Mouse (Mus musculus) neural tube, embryonic 15.5 days (tissue): Measurements from ENCODE around the gene Xxylt1. TPM values are rescaled to one million over a fixed set of nuclear protein-coding genes. Genes with fewer than 3 reads are reported as not detected.

Experiments used
- ATAC-seq: fragments of 200-750 bp; cut with Nextera tagmentation; 2 replicates; pipeline ENCODE4 v1.8.0; 2017; ENCODE audit warnings: mild to moderate bottlenecking, moderate TSS enrichment, moderate library complexity; ENCODE audit not compliant: low FRiP score
- H3K27ac ChIP-seq: fragments of 300-500 bp; sonication (generic); replicated peaks from 2 replicates; pipeline ENCODE4 v1.5.1; 2015; ENCODE audit warnings: mild to moderate bottlenecking, inconsistent platforms
- H3K27me3 ChIP-seq: fragments of 300-500 bp; sonication (generic); replicated peaks from 2 replicates; pipeline ENCODE4 v1.6.1; 2015; ENCODE audit warnings: inconsistent platforms
- H3K36me3 ChIP-seq: fragments of 300-500 bp; sonication (generic); 2 replicates; pipeline ENCODE4 v1.6.1; 2015; ENCODE audit warnings: inconsistent platforms
- H3K4me1 ChIP-seq: fragments of 300-500 bp; sonication (generic); 2 replicates; pipeline ENCODE4 v1.6.1; 2015; ENCODE audit warnings: inconsistent platforms
- H3K4me2 ChIP-seq: fragments of 300-500 bp; sonication (generic); 2 replicates; pipeline ENCODE4 v1.6.1; 2015; ENCODE audit warnings: inconsistent platforms, mild to moderate bottlenecking, moderate library complexity
- H3K4me3 ChIP-seq: fragments of 300-500 bp; sonication (generic); replicated peaks from 2 replicates; pipeline ENCODE4 v1.5.1; 2015; ENCODE audit warnings: mild to moderate bottlenecking, inconsistent platforms
- H3K9ac ChIP-seq: fragments of 300-500 bp; sonication (generic); replicated peaks from 2 replicates; pipeline ENCODE4 v1.6.1; 2015; ENCODE audit warnings: mild to moderate bottlenecking, inconsistent platforms
- H3K9me3 ChIP-seq: fragments of 300-500 bp; sonication (generic); replicated peaks from 2 replicates; pipeline ENCODE4 v1.6.1; 2016; ENCODE audit warnings: inconsistent platforms
- WGBS: fragments of 180-500 bp; shearing (Covaris S2); methylation state at CpG from one replicate; pipeline ENCODE4 v1.1.7; 2015; ENCODE audit warnings: mixed read lengths; 5-methylcytosine and 5-hydroxymethylcytosine counted together
- polyA plus RNA-seq: library from polyadenylated mRNA; unstranded; fragments of >200 nt; fragmentation: Nextera tagmentation; extraction: Ambion mirVana; gene quantifications from 2 replicates; pipeline ENCODE4 v1.2.1, GENCODE M21; 2015

Gene Xxylt1
- polyA plus RNA-seq, 1 experiment from 2014 or later, result 16.3 TPM

DNA sequence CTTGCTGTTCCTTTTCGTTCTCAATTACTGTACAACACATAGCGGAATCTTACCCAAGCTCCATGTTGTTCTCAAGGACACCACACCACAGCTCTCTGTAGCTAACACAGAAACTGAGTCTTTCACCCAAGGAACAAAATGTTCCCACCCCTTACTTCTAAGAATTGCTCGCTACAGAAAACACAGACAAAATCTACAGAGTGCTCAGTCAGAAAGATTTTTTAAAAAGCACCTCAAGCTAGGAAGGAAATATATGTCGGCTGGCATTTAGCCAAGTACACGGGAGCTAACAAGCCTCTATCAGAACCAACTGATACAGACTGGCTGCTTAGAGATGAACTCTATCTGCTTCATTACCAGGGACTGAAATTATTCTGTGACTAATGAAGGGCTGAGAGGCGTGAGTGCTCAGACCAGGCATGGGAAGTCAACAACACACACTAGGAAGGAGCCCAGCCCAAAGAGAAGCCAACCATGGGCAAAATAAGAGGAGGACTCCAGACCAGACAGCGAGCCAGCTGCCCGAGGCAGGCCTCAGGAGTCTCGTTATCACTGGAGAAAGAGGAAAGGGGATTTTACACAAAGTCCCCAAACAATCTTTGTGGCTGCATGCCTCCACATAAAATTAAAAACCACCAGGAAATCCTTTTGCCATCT lies 41.3 kb downstream of the Xxylt1 start:
- Histone ChIP-seq H3K36me3 (no peaks in the 10 kb centered on the region), H3K4me1 (peaks cover 13% of the 10 kb centered on the region), H3K27me3 (no peaks in the 10 kb centered on the region), H3K9ac (no peak overlapping the region), H3K4me3 (no peak overlapping the region), H3K4me2 (no peak overlapping the region), H3K9me3 (no peaks in the 10 kb centered on the region), H3K27ac (peak overlapping the region; percentile 51)
- whole genome bisulfite sequencing, result 58% methylated on average over 9 of the region's 9 CpGs
- no peak; the same call in 1 of the 2 replicates for ATAC-seq

DNA sequence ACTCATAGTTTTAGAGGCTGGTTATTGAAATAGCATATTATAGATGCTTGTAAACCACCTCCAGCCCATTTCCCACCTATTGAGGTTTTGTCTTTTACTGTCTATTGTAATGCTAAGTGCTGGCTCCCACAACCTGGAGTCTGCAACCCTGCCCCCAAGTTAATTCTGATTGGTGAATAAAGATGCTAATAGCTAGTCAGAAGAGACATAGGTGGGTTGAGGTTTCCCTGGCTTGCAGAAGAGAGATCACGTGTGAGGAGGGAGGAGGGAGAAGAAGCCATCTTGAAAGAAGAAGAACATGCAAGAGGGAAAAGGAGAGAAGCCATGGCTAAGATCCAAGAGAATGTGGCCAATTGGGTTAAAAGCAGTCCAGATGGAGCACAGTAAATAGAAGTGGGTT lies 43.8 kb downstream of the Xxylt1 start:
- no peak overlapping the region for H3K4me2 ChIP-seq
- H3K27ac ChIP-seq, result no peak overlapping the region
- H3K4me3 ChIP-seq, result no peak overlapping the region
- H3K36me3 ChIP-seq, result no peaks in the 10 kb centered on the region
- H3K27me3 ChIP-seq, result no peaks in the 10 kb centered on the region
- WGBS, result 67% methylated on average over 1 of the region's 1 CpGs
- H3K4me1 ChIP-seq, result peaks cover 17% of the 10 kb centered on the region
- no peak for ATAC-seq
- no peak overlapping the region for H3K9ac ChIP-seq
- no peaks in the 10 kb centered on the region for H3K9me3 ChIP-seq

DNA sequence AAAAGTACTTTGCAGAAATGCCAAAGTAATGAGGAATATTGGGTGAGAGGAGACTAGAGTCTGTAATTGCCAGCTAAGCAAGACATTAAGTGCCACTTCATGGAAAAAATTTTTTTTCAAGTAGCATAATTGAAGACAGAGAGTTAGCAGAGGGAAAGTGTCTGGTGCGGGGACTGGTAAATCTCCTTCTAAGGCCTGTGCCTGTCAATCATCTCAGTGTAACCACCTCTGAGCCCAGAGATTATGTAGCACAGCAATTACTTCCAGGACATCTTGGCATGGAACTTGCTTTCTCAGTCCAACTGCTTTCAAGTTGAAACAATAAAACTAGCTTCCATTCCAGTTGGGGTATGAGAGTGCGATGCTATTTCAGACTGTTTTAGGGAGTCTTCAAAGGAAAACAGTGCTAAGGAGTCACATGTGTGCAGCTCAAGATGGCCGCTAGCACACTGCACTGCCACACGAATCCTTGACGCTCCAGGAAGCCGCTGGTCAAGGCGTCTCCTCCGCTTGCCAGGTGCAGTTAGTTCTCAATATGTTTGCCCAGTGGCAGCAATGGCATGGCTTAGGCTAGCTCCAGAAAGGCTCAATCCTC lies 45.5 kb downstream of the Xxylt1 start:
- Histone ChIP-seq H3K27ac (no peak overlapping the region), H3K9ac (no peak overlapping the region), H3K4me2 (no peak overlapping the region), H3K36me3 (no peaks in the 10 kb centered on the region), H3K4me1 (peaks cover 15% of the 10 kb centered on the region), H3K4me3 (no peak overlapping the region), H3K27me3 (no peaks in the 10 kb centered on the region), H3K9me3 (no peaks in the 10 kb centered on the region)
- 91% methylated on average over 8 of the region's 8 CpGs for WGBS
- ATAC-seq, result no peak

DNA sequence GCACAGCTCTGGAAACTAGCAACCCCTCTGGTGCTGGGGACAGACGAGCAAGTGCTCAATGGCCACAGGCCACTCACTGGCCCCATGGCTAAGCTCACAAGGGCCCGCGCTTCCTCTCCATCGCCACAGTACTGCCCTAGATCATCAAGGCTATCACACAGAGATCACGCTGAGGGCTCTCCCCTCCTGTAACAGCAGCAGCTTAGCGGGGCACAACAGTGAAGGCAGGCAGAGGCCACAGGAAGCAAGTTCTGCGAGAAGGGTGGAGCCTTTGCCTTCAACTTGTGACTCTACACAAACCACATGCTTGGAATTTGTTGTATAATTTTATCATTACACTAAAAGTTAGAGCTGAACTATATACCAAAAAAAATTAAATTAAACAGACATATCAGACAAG lies 46.0 kb downstream of the Xxylt1 start:
- no peak for ATAC-seq
- no peaks in the 10 kb centered on the region for H3K36me3 ChIP-seq
- H3K4me3 ChIP-seq, result no peak overlapping the region
- no peak overlapping the region for H3K9ac ChIP-seq
- no peaks in the 10 kb centered on the region for H3K27me3 ChIP-seq
- 75% methylated on average over 7 of the region's 7 CpGs for WGBS
- H3K27ac ChIP-seq, result no peak overlapping the region
- H3K9me3 ChIP-seq, result no peaks in the 10 kb centered on the region
- H3K4me1 ChIP-seq, result peaks cover 10% of the 10 kb centered on the region
- no peak overlapping the region for H3K4me2 ChIP-seq

DNA sequence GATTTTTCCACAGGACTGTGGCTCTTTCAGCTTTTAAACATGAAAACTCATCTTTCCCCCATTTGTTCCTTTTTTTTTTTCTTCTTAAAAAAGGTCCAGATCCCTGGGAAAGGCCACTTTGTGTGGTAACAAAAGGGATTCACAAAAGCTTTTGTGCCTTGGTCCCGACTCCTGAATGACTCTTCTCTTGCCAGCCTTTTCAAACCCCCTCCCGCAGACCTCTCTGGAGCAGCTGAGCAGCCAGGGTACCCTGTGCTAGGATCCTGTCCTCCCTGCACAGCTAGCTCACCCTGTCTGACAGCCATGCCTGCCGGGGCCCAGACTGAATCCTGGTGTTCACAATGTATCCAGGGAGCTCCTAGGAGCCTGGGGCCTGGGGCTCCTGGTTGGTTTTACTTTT lies 47.2 kb downstream of the Xxylt1 start:
- Histone ChIP-seq H3K9ac (no peak overlapping the region), H3K36me3 (no peaks in the 10 kb centered on the region), H3K27ac (0 out of 2 replicates have a peak overlapping the region, but pooled peaks have one; percentile 13), H3K4me1 (peaks cover 3% of the 10 kb centered on the region; the same call in 1 of the 2 replicates), H3K9me3 (no peaks in the 10 kb centered on the region), H3K4me3 (no peak overlapping the region), H3K4me2 (no peak overlapping the region), H3K27me3 (no peaks in the 10 kb centered on the region)
- no peak for ATAC-seq
- 22% methylated on average over 3 of the region's 3 CpGs for WGBS

DNA sequence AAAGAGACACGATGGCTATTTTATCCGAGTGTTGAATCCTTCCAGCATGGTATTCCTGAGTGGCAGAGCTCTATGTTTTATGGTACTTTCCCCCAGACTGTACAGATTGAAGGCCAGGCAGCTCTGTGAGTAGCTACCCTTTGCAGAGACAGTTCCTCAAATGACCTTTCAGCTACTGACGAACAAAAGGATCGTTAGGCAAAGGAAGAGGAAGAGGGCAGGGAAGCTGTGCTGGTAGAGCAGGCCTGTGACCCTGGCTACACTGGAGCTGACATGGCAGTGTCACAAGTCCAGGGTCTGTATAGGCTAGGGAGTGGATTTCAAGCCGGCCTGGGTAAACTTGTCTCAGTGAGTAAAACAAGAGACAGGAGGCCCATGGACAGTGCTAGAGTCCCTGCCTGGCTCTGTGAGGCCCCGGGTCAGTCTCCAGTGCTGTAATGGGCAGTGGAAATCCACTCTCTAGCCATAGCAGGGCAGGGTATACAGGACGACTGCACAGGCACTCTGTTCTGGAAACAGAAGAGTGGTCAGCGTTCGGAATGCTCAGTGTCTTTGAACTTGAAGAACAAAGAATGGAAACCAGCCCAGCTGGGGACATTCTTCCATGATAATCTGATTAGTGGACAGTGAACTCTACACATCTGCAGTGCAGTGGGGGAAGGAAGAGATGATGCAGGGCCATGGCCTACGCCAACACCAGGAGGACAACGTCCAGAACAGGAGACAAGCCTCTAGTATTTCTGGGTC lies 51.3 kb downstream of the Xxylt1 start:
- Histone ChIP-seq H3K4me1 (peaks cover 3% of the 10 kb centered on the region; the same call in 1 of the 2 replicates), H3K36me3 (no peaks in the 10 kb centered on the region), H3K4me3 (no peak overlapping the region), H3K4me2 (no peak overlapping the region), H3K9me3 (no peaks in the 10 kb centered on the region), H3K27ac (no peak overlapping the region), H3K27me3 (no peaks in the 10 kb centered on the region), H3K9ac (no peak overlapping the region)
- ATAC-seq, result no peak
- 74% methylated on average over 11 of the region's 11 CpGs for WGBS

DNA sequence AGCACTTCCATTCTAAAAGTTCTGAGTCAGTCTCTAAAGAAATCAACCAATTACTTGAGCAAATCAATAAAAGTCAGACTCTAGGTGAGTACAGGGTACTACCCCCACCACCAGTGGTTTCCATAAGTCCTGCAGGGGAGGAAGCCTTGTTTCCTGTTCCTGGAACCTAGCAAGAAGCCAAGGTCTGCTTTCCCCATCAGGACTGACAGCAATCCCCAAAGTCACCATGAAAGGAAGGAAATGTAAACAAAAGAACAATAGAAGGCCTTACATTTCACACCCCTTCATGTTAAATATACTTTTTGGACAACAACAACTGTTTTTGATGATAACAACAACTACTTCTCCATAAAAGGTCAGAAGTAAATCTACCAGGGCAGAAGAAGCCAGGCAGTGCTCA lies 53.6 kb downstream of the Xxylt1 start:
- Histone ChIP-seq H3K27me3 (no peaks in the 10 kb centered on the region), H3K27ac (no peak overlapping the region), H3K4me3 (no peak overlapping the region), H3K9ac (no peak overlapping the region), H3K9me3 (no peaks in the 10 kb centered on the region), H3K4me2 (no peak overlapping the region), H3K36me3 (no peaks in the 10 kb centered on the region), H3K4me1 (no peaks in the 10 kb centered on the region)
- ATAC-seq, result no peak

DNA sequence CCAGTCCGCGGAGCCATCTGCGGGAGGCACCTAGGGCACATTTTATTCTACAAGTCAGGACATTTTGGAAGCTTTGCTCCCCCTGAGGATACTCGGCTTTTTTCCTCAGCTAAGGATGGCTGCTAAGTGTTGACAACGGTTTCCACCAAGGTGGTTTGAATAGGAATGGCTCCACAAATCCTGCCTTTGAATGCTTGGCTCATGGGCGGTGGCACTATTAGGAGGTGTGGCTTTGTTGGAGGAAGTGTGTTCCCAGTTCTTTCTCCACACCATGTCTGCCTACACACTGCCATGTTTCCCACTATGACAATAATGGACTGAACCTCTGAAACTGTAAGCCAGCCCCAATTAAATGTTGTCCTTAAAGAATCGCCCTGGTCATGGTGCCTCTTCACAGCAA lies 55.7 kb downstream of the Xxylt1 start:
- H3K36me3 ChIP-seq, result no peaks in the 10 kb centered on the region
- H3K9ac ChIP-seq, result no peak overlapping the region
- ATAC-seq, result no peak
- no peak overlapping the region for H3K4me3 ChIP-seq
- peaks cover 9% of the 10 kb centered on the region; the same call in 1 of the 2 replicates for H3K4me1 ChIP-seq
- H3K27me3 ChIP-seq, result no peaks in the 10 kb centered on the region
- H3K4me2 ChIP-seq, result no peak overlapping the region
- no peaks in the 10 kb centered on the region for H3K9me3 ChIP-seq
- 91% methylated on average over 7 of the region's 7 CpGs for WGBS
- H3K27ac ChIP-seq, result no peak overlapping the region

DNA sequence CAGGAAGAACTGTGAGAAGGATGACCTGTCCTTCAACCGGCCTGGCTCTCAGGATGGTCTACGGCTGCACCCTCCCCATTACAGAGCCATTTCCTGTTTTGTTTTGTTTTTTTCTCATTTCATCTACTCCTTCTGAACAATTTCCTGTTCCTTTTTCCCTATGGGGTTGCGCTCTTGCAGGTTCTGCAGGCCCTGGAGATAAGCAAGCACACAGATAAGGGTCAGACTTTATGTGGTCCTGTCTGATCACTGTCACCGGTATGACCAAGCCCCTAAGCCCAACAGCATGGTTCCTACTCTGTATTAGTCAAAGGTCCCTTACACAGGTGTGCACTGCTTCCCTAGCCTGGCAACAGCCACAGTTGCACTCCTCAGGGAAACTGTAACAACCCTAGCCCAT lies 56.2 kb downstream of the Xxylt1 start:
- no peak for ATAC-seq
- H3K27ac ChIP-seq, result no peak overlapping the region
- H3K4me1 ChIP-seq, result peaks cover 9% of the 10 kb centered on the region; the same call in 1 of the 2 replicates
- no peaks in the 10 kb centered on the region for H3K9me3 ChIP-seq
- WGBS, result 92% methylated on average over 4 of the region's 4 CpGs
- no peaks in the 10 kb centered on the region for H3K36me3 ChIP-seq
- H3K9ac ChIP-seq, result no peak overlapping the region
- H3K4me2 ChIP-seq, result no peak overlapping the region
- H3K27me3 ChIP-seq, result no peaks in the 10 kb centered on the region
- H3K4me3 ChIP-seq, result no peak overlapping the region

DNA sequence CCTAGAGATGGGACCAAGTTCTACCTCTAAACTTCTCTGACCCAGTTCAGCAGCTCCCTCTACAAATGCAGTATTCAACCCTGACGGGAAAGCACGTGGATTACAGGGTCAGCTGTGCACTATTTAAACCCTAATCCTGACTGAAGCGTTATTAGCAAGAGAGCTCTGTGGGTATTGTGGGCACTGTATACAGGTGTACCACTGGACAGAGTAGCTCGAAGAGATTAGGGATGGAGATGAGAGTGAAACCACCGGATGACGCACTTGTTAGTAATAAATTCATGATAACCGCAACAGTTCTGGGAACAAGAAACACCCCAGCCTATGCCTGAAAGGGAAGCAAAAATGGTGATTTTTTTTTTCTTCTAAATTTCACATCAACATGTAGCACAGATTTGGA lies 57.0 kb downstream of the Xxylt1 start:
- H3K4me1 ChIP-seq, result peaks cover 10% of the 10 kb centered on the region; the same call in 1 of the 2 replicates
- no peak for ATAC-seq
- H3K9me3 ChIP-seq, result no peaks in the 10 kb centered on the region
- no peaks in the 10 kb centered on the region for H3K36me3 ChIP-seq
- H3K9ac ChIP-seq, result no peak overlapping the region
- no peak overlapping the region for H3K4me3 ChIP-seq
- H3K4me2 ChIP-seq, result no peak overlapping the region
- H3K27me3 ChIP-seq, result no peaks in the 10 kb centered on the region
- H3K27ac ChIP-seq, result no peak overlapping the region
- WGBS, result 67% methylated on average over 7 of the region's 7 CpGs

DNA sequence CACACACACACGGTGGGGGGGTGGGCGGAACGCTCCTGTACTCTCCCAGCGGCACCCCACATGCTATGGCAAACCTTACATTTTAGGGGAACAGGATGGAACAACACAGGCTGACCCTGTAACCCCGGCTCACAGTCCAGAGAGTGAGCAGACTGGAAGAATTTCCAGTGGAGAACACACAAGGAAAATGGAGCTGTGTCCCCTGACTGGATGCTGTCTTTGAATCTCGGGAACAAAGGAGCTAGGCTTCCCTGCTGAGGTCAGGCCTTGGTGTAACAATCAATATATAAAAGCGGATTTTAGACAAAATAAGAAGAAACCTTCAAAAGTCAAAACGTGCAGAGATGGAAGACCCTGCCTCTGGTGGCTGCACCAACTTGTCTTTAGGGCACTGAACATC lies 57.4 kb downstream of the Xxylt1 start:
- ATAC-seq, result no peak
- H3K4me3 ChIP-seq, result no peak overlapping the region
- H3K9ac ChIP-seq, result no peak overlapping the region
- H3K4me1 ChIP-seq, result peaks cover 11% of the 10 kb centered on the region; the same call in 1 of the 2 replicates
- H3K9me3 ChIP-seq, result no peaks in the 10 kb centered on the region
- H3K36me3 ChIP-seq, result no peaks in the 10 kb centered on the region
- H3K27me3 ChIP-seq, result no peaks in the 10 kb centered on the region
- H3K27ac ChIP-seq, result no peak overlapping the region
- WGBS, result 67% methylated on average over 8 of the region's 8 CpGs
- H3K4me2 ChIP-seq, result no peak overlapping the region

DNA sequence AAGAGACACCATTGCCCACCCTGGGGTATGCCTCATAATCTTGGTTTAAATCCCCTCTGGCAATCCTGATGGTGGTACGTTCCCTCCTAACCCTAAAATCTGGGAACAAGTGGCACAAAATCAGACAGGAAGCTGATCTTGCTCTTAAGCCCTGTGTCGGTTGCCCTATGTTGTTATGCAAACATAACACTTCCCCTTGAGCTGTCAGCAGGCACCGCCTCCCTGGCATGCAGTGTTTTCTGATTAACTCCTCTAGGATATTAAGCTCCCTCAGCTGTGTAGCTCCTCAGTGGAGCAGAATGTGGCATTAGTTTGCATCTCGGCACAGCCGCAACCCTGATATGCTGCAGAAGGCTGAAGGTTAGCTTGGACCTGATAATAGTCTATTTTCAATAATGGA lies 58.9 kb downstream of the Xxylt1 start:
- Histone ChIP-seq H3K4me1 (peaks cover 11% of the 10 kb centered on the region; the same call in 1 of the 2 replicates), H3K36me3 (no peaks in the 10 kb centered on the region), H3K9me3 (no peaks in the 10 kb centered on the region), H3K27me3 (no peaks in the 10 kb centered on the region), H3K27ac (no peak overlapping the region), H3K4me3 (no peak overlapping the region), H3K4me2 (no peak overlapping the region), H3K9ac (no peak overlapping the region)
- no peak for ATAC-seq
- 54% methylated on average over 5 of the region's 5 CpGs for WGBS
